Mouse (Mus musculus): ENCODE data around the gene Zcchc17.

DNA sequence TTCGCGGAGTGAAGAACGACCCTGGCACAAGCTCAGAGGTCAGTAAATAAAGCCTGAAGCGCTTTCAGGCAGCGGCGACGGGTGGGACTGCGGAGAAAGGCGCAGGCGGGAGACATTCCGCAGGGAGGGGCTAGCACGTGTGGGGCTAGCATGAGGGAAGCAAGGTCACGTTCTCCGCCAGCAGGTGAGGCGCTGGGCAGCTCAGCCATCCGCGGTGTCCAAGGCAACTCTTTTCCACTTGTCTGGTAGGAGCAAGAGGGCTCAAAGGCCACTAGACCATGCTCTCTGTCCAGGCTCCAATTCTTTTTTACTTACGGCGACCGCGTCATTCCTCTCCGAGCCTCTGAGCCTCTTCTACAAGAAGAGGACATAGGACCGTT is 51.9 kb downstream of the Zcchc17 start:
- no peak for TF ChIP-seq CTCF (IDR thresholded peaks at IDR 0.05; ENCODE audit: control insufficient read depth, insufficient read depth, insufficient replicate concordance, low read depth, low read length)
- TF ChIP-seq POLR2A (IDR thresholded peaks at IDR 0.05; ENCODE audit: control insufficient read depth, low read depth, low read length): no peak
